Mouse (Mus musculus): ENCODE measurements around the gene Pfn3. TPM values are rescaled to one million over a fixed set of nuclear protein-coding genes. Genes with fewer than 3 reads are reported as not detected.
A peak's percentile ranks its signal among the peaks of the same experiment; 100 is the strongest.

Gene Pfn3
- polyA plus RNA-seq, 2 experiments = not detected

- WGBS (ENCODE audit: insufficient replicate concordance) = 8% methylated on average over 13 of the region's 13 CpGs
- H3K4me2 ChIP-seq (ENCODE audit: low read depth) = peak within 1 kb of the TSS; percentile 59
- peaks cover 24 to 28% of the 10 kb centered on the region in 2 experiments for H3K4me1 ChIP-seq (replicated peaks; ENCODE audit: control insufficient read depth in 2 of 2, insufficient read depth in 2 of 2, low read length in 1 of 2)
- peak in 1 of 3 experiments; percentile 27 for DNase-seq (ENCODE audit: low read depth in 3 of 3, low spot score in 3 of 3)
- no peaks in the 10 kb centered on the region for H3K27me3 ChIP-seq (ENCODE audit: control insufficient read depth, insufficient read depth, low read length)
- H3K4me3 ChIP-seq (ENCODE audit: insufficient read depth in 1 of 2, low read depth in 2 of 2, low read length in 2 of 2) = peak within 1 kb of the TSS; percentile 31 to 44
- TF ChIP-seq EP300 (IDR thresholded peaks at IDR 0.05; ENCODE audit: low read depth) (no peak), CTCF (IDR thresholded peaks at IDR 0.05; ENCODE audit: low read depth) (no peak)
- no peaks in the 10 kb centered on the region for H3K9me3 ChIP-seq (ENCODE audit: control insufficient read depth, low read length)
- H3K27ac ChIP-seq = no peak within 1 kb of the TSS
- H3K9ac ChIP-seq (replicated peaks) = peak within 1 kb of the TSS; percentile 6
- H3K36me3 ChIP-seq (replicated peaks; ENCODE audit: control insufficient read depth, insufficient read depth, low read depth) = no peaks in the 10 kb centered on the region
- peak; percentile 85 for ATAC-seq (ENCODE audit: insufficient read depth)
Observed at GRCm38 (mm10) chr13:55369531-55370114, 45.4 kb downstream of the Pfn3 start, which contains the start of gene Rgs14. Rgs14 (plus strand) TSS chr13:55369732.

- DNase-seq (ENCODE audit: low read depth in 3 of 3, low spot score in 3 of 3) (no peak), ATAC-seq (ENCODE audit: insufficient read depth) (no peak)
- no peaks in the 10 kb centered on the region for H3K9me3 ChIP-seq (ENCODE audit: control insufficient read depth, low read length)
- H3K4me2 ChIP-seq (ENCODE audit: low read depth) = no peak overlapping the region
- peaks cover 24 to 28% of the 10 kb centered on the region in 2 experiments for H3K4me1 ChIP-seq (replicated peaks; ENCODE audit: control insufficient read depth in 2 of 2, insufficient read depth in 2 of 2, low read length in 1 of 2)
- H3K4me3 ChIP-seq (ENCODE audit: insufficient read depth in 1 of 2, low read depth in 2 of 2, low read length in 2 of 2) = no peak overlapping the region
- no peaks in the 10 kb centered on the region for H3K27me3 ChIP-seq (ENCODE audit: control insufficient read depth, insufficient read depth, low read length)
- H3K9ac ChIP-seq (replicated peaks) = no peak overlapping the region
- H3K36me3 ChIP-seq (replicated peaks; ENCODE audit: control insufficient read depth, insufficient read depth, low read depth) = no peaks in the 10 kb centered on the region
- TF ChIP-seq EP300 (IDR thresholded peaks at IDR 0.05; ENCODE audit: low read depth) = no peak
- no peak for TF ChIP-seq CTCF (IDR thresholded peaks at IDR 0.05; ENCODE audit: low read depth)
- no peak overlapping the region for H3K27ac ChIP-seq
- 70% methylated on average over 7 of the region's 7 CpGs for WGBS (ENCODE audit: insufficient replicate concordance)
Observed at GRCm38 (mm10) chr13:55368401-55368800, 46.6 kb downstream of the Pfn3 start.

Small RNA genes lying within 50 kb of the gene (microRNA-seq; reads per million reads assigned to microRNA genes)
- not detected for gene Mir6943

Other genes starting within 250 kb of the Pfn3 start
- 7.0 and 8.0 TPM in 2 replicates for gene Nsd1, start 205.4 kb downstream of the Pfn3 start, polyA plus RNA-seq (2012; rRNA removed)
- gene Nsd1, start 205.4 kb downstream of the Pfn3 start, polyA plus RNA-seq (2014; fragmentation: Nextera tagmentation; extraction: Ambion mirVana) = 13.8 and 15.8 TPM in 2 replicates
- gene Prelid1, start 94.7 kb downstream of the Pfn3 start, polyA plus RNA-seq (2012; rRNA removed) = 129 and 130 TPM in 2 replicates
- 230 and 238 TPM in 2 replicates for gene Prelid1, start 94.7 kb downstream of the Pfn3 start, polyA plus RNA-seq (2014; fragmentation: Nextera tagmentation; extraction: Ambion mirVana)
- 42.3 and 47.1 TPM in 2 replicates for gene Rab24, start 93.3 kb downstream of the Pfn3 start, polyA plus RNA-seq (2012; rRNA removed)
- 43.9 and 50.7 TPM in 2 replicates for gene Rab24, start 93.3 kb downstream of the Pfn3 start, polyA plus RNA-seq (2014; fragmentation: Nextera tagmentation; extraction: Ambion mirVana)
- gene Mxd3, start 85.4 kb downstream of the Pfn3 start, polyA plus RNA-seq (2012; rRNA removed) = 32.6 and 32.8 TPM in 2 replicates
- gene Mxd3, start 85.4 kb downstream of the Pfn3 start, polyA plus RNA-seq (2014; fragmentation: Nextera tagmentation; extraction: Ambion mirVana) = 23.5 and 26.3 TPM in 2 replicates
- 34.6 and 35.3 TPM in 2 replicates for gene Lman2, start 52.4 kb downstream of the Pfn3 start, polyA plus RNA-seq (2012; rRNA removed)
- 50.3 and 51.6 TPM in 2 replicates for gene Lman2, start 52.4 kb downstream of the Pfn3 start, polyA plus RNA-seq (2014; fragmentation: Nextera tagmentation; extraction: Ambion mirVana)
- 1.4 and 1.6 TPM in 2 replicates for gene Rgs14, start 45.5 kb downstream of the Pfn3 start, polyA plus RNA-seq (2012; rRNA removed)
- 1.3 and 1.7 TPM in 2 replicates for gene Rgs14, start 45.5 kb downstream of the Pfn3 start, polyA plus RNA-seq (2014; fragmentation: Nextera tagmentation; extraction: Ambion mirVana)
- gene Slc34a1, start 17.0 kb downstream of the Pfn3 start, polyA plus RNA-seq (2012; rRNA removed) = 0.01 TPM in 1 of 2 replicates, not detected in the other
- gene Slc34a1, start 17.0 kb downstream of the Pfn3 start, polyA plus RNA-seq (2014; fragmentation: Nextera tagmentation; extraction: Ambion mirVana) = not detected in 2 replicates
- gene F12, start 11.6 kb upstream of the Pfn3 start, polyA plus RNA-seq (2012; rRNA removed) = 53.4 and 68.7 TPM in 2 replicates
- gene F12, start 11.6 kb upstream of the Pfn3 start, polyA plus RNA-seq (2014; fragmentation: Nextera tagmentation; extraction: Ambion mirVana) = 72.0 and 82.0 TPM in 2 replicates
- gene Grk6, start 29.8 kb upstream of the Pfn3 start, polyA plus RNA-seq (2012; rRNA removed) = 21.0 and 26.1 TPM in 2 replicates
- gene Grk6, start 29.8 kb upstream of the Pfn3 start, polyA plus RNA-seq (2014; fragmentation: Nextera tagmentation; extraction: Ambion mirVana) = 22.6 and 25.7 TPM in 2 replicates
- gene Prr7, start 49.0 kb upstream of the Pfn3 start, polyA plus RNA-seq (2012; rRNA removed) = 0.32 and 0.62 TPM in 2 replicates
- 0.14 TPM in 1 of 2 replicates, not detected in the other for gene Prr7, start 49.0 kb upstream of the Pfn3 start, polyA plus RNA-seq (2014; fragmentation: Nextera tagmentation; extraction: Ambion mirVana)
- 5.1 and 5.3 TPM in 2 replicates for gene Dbn1, start 72.9 kb upstream of the Pfn3 start, polyA plus RNA-seq (2012; rRNA removed)
- 3.7 and 4.1 TPM in 2 replicates for gene Dbn1, start 72.9 kb upstream of the Pfn3 start, polyA plus RNA-seq (2014; fragmentation: Nextera tagmentation; extraction: Ambion mirVana)
- gene Pdlim7, start 98.4 kb upstream of the Pfn3 start, polyA plus RNA-seq (2012; rRNA removed) = 11.5 and 13.7 TPM in 2 replicates
- gene Pdlim7, start 98.4 kb upstream of the Pfn3 start, polyA plus RNA-seq (2014; fragmentation: Nextera tagmentation; extraction: Ambion mirVana) = 15.3 and 18.6 TPM in 2 replicates
- gene Dok3, start 114.1 kb upstream of the Pfn3 start, polyA plus RNA-seq (2012; rRNA removed) = 4.7 and 4.8 TPM in 2 replicates
- gene Dok3, start 114.1 kb upstream of the Pfn3 start, polyA plus RNA-seq (2014; fragmentation: Nextera tagmentation; extraction: Ambion mirVana) = 2.9 and 3.0 TPM in 2 replicates
- 18.9 and 29.4 TPM in 2 replicates for gene Ddx41, start 121.4 kb upstream of the Pfn3 start, polyA plus RNA-seq (2012; rRNA removed)
- 23.6 and 27.0 TPM in 2 replicates for gene Ddx41, start 121.4 kb upstream of the Pfn3 start, polyA plus RNA-seq (2014; fragmentation: Nextera tagmentation; extraction: Ambion mirVana)
- 18.3 and 20.9 TPM in 2 replicates for gene Fam193b, start 155.9 kb upstream of the Pfn3 start, polyA plus RNA-seq (2012; rRNA removed)
- gene Fam193b, start 155.9 kb upstream of the Pfn3 start, polyA plus RNA-seq (2014; fragmentation: Nextera tagmentation; extraction: Ambion mirVana) = 4.0 and 5.0 TPM in 2 replicates
- gene Tmed9, start 158.5 kb upstream of the Pfn3 start, polyA plus RNA-seq (2012; rRNA removed) = 36.9 and 58.3 TPM in 2 replicates
- 19.5 and 20.7 TPM in 2 replicates for gene Tmed9, start 158.5 kb upstream of the Pfn3 start, polyA plus RNA-seq (2014; fragmentation: Nextera tagmentation; extraction: Ambion mirVana)
- gene B4galt7, start 184.7 kb upstream of the Pfn3 start, polyA plus RNA-seq (2012; rRNA removed) = 5.5 and 5.8 TPM in 2 replicates
- 1.8 and 1.9 TPM in 2 replicates for gene B4galt7, start 184.7 kb upstream of the Pfn3 start, polyA plus RNA-seq (2014; fragmentation: Nextera tagmentation; extraction: Ambion mirVana)
- 7.4 and 12.4 TPM in 2 replicates for gene Caml, start 207.8 kb upstream of the Pfn3 start, polyA plus RNA-seq (2012; rRNA removed)
- gene Caml, start 207.8 kb upstream of the Pfn3 start, polyA plus RNA-seq (2014; fragmentation: Nextera tagmentation; extraction: Ambion mirVana) = 13.4 and 13.5 TPM in 2 replicates
- gene Ddx46, start 219.8 kb upstream of the Pfn3 start, polyA plus RNA-seq (2012; rRNA removed) = 9.8 and 19.3 TPM in 2 replicates
- gene Ddx46, start 219.8 kb upstream of the Pfn3 start, polyA plus RNA-seq (2014; fragmentation: Nextera tagmentation; extraction: Ambion mirVana) = 17.4 and 19.2 TPM in 2 replicates

Data from liver, embryonic 14.5 days (tissue).